Comparison of ENCODE assay signal across 8 mouse cellular contexts in the genomic region with DNA sequence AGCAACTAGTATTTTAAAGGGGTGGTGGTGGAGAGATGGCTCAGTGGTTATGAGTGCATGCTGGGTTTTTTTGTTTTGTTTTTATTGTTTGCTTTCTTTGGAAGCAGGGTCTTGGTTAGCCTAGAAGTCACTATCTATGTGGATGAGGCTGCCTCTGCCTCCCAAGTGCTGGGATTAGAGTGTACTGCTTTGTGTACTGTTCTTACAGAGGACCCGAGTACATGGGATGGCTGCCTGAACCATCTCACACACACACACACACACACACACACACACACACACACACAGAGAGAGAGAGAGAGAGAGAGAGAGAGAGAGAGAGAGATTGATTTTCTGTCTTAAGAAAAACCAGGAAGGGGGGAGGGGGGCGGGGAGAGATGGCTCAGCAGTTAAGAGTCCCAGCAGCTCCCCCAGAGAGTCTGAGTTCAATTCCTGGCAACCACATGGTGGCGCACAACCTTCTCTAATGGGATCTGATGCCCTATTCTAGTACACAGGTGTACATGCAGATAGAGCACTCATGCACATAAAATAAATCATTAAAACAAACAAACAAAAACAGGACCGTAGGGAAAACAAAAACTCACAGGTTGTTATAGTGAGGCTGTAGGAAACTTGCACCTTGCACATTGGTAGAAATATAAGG. TPM values are rescaled to one million over a fixed set of nuclear protein-coding genes. Genes with fewer than 3 reads are reported as not detected.
DNase-seq lines count a peak whose midpoint lies in the region; ATAC-seq lines count a peak whose summit lies in the region.

No protein-coding gene starts in this region.

- ATAC-seq in heart, embryonic 12.5 days (ENCODE audit: insufficient number of reproducible peaks, low FRiP score), result no peak
- ATAC-seq in limb, embryonic 11.5 days (ENCODE audit: insufficient number of reproducible peaks, low FRiP score, low TSS enrichment, low read depth), result no peak
- ATAC-seq in midbrain, embryonic 16.5 days, result peak; percentile 71; the same call in 1 of the 2 replicates

- no peak overlapping the region for H3K27ac ChIP-seq in heart, embryonic 12.5 days (ENCODE audit: poor library complexity, severe bottlenecking)
- H3K27ac ChIP-seq in hindbrain, embryonic 10.5 days, result no peak overlapping the region
- no peak overlapping the region for H3K27ac ChIP-seq in limb, embryonic 11.5 days (replicated peaks; ENCODE audit: low read depth, low read length)
- no peak overlapping the region for H3K27ac ChIP-seq in midbrain, embryonic 16.5 days (ENCODE audit: low read length)

- peaks cover 8% of the 10 kb centered on the region for H3K36me3 ChIP-seq in heart, embryonic 12.5 days
- H3K36me3 ChIP-seq in hindbrain, embryonic 10.5 days, result peaks cover 9% of the 10 kb centered on the region
- H3K36me3 ChIP-seq in limb, embryonic 11.5 days (ENCODE audit: control insufficient read depth, insufficient read depth, low read length), result peaks cover 3% of the 10 kb centered on the region; the same call in 1 of the 2 replicates
- no peaks in the 10 kb centered on the region for H3K36me3 ChIP-seq in midbrain, embryonic 16.5 days (ENCODE audit: control insufficient read depth, insufficient read depth, low read length)

- WGBS in heart, embryonic 12.5 days, result 29% methylated on average over 3 of the region's 4 CpGs
- WGBS in hindbrain, embryonic 10.5 days, result 34% methylated on average over 4 of the region's 4 CpGs
- 33% methylated on average over 4 of the region's 4 CpGs for WGBS in limb, embryonic 11.5 days
- 32% methylated on average over 4 of the region's 4 CpGs for WGBS in midbrain, embryonic 16.5 days

- no peak overlapping the region for H3K4me3 ChIP-seq in heart, embryonic 12.5 days
- H3K4me3 ChIP-seq in hindbrain, embryonic 10.5 days, result no peak overlapping the region
- H3K4me3 ChIP-seq in limb, embryonic 11.5 days (ENCODE audit: low read depth, low read length), result no peak overlapping the region
- H3K4me3 ChIP-seq in midbrain, embryonic 16.5 days (ENCODE audit: low read depth, low read length), result no peak overlapping the region

- H3K4me2 ChIP-seq in heart, embryonic 12.5 days, result no peak overlapping the region
- no peak overlapping the region for H3K4me2 ChIP-seq in limb, embryonic 11.5 days (ENCODE audit: low read depth, severe bottlenecking)
- H3K4me2 ChIP-seq in midbrain, embryonic 16.5 days (ENCODE audit: low read length), result no peak overlapping the region

- DNase-seq in heart, adult 8-10 months (ENCODE audit: low spot score), result peak; percentile 17
- peak; percentile 70 for DNase-seq in ES-CJ7 (ENCODE audit: low read depth, low spot score)
- DNase-seq in cerebellum, postnatal 10 days, result peak; percentile 66 to 73
- DNase-seq in hindbrain, embryonic 10.5 days (ENCODE audit: low spot score), result peak; percentile 23
- DNase-seq in limb, embryonic 11.5 days (ENCODE audit: low spot score), result peak; percentile 56
- DNase-seq in thymus, postnatal 14 days, result peak; percentile 83

- H3K9ac ChIP-seq in heart, embryonic 12.5 days, result no peak overlapping the region
- H3K9ac ChIP-seq in limb, embryonic 11.5 days (ENCODE audit: low read length), result no peak overlapping the region
- no peak overlapping the region for H3K9ac ChIP-seq in midbrain, embryonic 16.5 days (ENCODE audit: low read depth, low read length)

- H3K9me3 ChIP-seq in heart, embryonic 12.5 days (replicated peaks), result no peaks in the 10 kb centered on the region
- no peaks in the 10 kb centered on the region for H3K9me3 ChIP-seq in hindbrain, embryonic 10.5 days
- H3K9me3 ChIP-seq in limb, embryonic 11.5 days (ENCODE audit: control insufficient read depth, low read length), result no peaks in the 10 kb centered on the region
- H3K9me3 ChIP-seq in midbrain, embryonic 16.5 days (replicated peaks; ENCODE audit: control insufficient read depth, low read length, poor library complexity, severe bottlenecking), result no peaks in the 10 kb centered on the region

- no peaks in the 10 kb centered on the region for H3K27me3 ChIP-seq in heart, embryonic 12.5 days (replicated peaks)
- no peaks in the 10 kb centered on the region for H3K27me3 ChIP-seq in hindbrain, embryonic 10.5 days (ENCODE audit: insufficient read depth, poor library complexity, severe bottlenecking)
- no peaks in the 10 kb centered on the region for H3K27me3 ChIP-seq in limb, embryonic 11.5 days (ENCODE audit: control insufficient read depth, insufficient read depth, low read length)
- no peaks in the 10 kb centered on the region for H3K27me3 ChIP-seq in midbrain, embryonic 16.5 days (ENCODE audit: control insufficient read depth, insufficient read depth, low read depth, low read length)

- no peaks in the 10 kb centered on the region for H3K4me1 ChIP-seq in heart, embryonic 12.5 days (replicated peaks)
- no peaks in the 10 kb centered on the region for H3K4me1 ChIP-seq in hindbrain, embryonic 10.5 days (replicated peaks)
- H3K4me1 ChIP-seq in limb, embryonic 11.5 days (ENCODE audit: control insufficient read depth, insufficient read depth, low read length), result no peaks in the 10 kb centered on the region
- no peaks in the 10 kb centered on the region for H3K4me1 ChIP-seq in midbrain, embryonic 16.5 days (ENCODE audit: control insufficient read depth, insufficient read depth, low read length)

RNA-seq across cellular contexts. Expression of a gene that starts 7.6 kb away (rescaled TPM):
- 1 to 10 TPM; 4.2 to 6.0 (median 4.8) TPM for total RNA-seq in heart, adult 8-10 months (2022)
- 3.2 and 3.7 TPM in 2 replicates for polyA plus RNA-seq in heart, embryonic 12.5 days (2016; fragmentation: Nextera tagmentation; extraction: Ambion mirVana)
- polyA plus RNA-seq in hindbrain, embryonic 10.5 days (2016; fragmentation: Nextera tagmentation; extraction: Ambion mirVana), result 2.1 and 2.2 TPM in 2 replicates
- 1.1 and 2.5 TPM in 2 replicates for polyA plus RNA-seq in limb, embryonic 11.5 days (2014; fragmentation: Nextera tagmentation; extraction: Ambion mirVana)
- polyA plus RNA-seq in midbrain, embryonic 16.5 days (2015; fragmentation: Nextera tagmentation; extraction: Ambion mirVana), result 2.1 and 2.4 TPM in 2 replicates

RNA-seq across cellular contexts. Expression of a gene that starts 19.8 kb away (rescaled TPM):
- not detected for total RNA-seq in heart, adult 8-10 months (2022)
- not detected in 2 replicates for polyA plus RNA-seq in heart, embryonic 12.5 days (2016; fragmentation: Nextera tagmentation; extraction: Ambion mirVana)
- polyA plus RNA-seq in hindbrain, embryonic 10.5 days (2016; fragmentation: Nextera tagmentation; extraction: Ambion mirVana), result not detected in 2 replicates
- polyA plus RNA-seq in limb, embryonic 11.5 days (2014; fragmentation: Nextera tagmentation; extraction: Ambion mirVana), result not detected in 2 replicates
- 0.68 and 1.4 TPM in 2 replicates for polyA plus RNA-seq in midbrain, embryonic 16.5 days (2015; fragmentation: Nextera tagmentation; extraction: Ambion mirVana)

RNA-seq across cellular contexts. Expression of a gene that starts 35.2 kb away (rescaled TPM):
- total RNA-seq in heart, adult 8-10 months (2022), result 10 to 100 TPM; 70.5 to 77.7 (median 75.8) TPM
- polyA plus RNA-seq in heart, embryonic 12.5 days (2016; fragmentation: Nextera tagmentation; extraction: Ambion mirVana), result 9.8 and 10.2 TPM in 2 replicates
- 9.4 and 11.5 TPM in 2 replicates for polyA plus RNA-seq in hindbrain, embryonic 10.5 days (2016; fragmentation: Nextera tagmentation; extraction: Ambion mirVana)
- 4.9 and 6.5 TPM in 2 replicates for polyA plus RNA-seq in limb, embryonic 11.5 days (2014; fragmentation: Nextera tagmentation; extraction: Ambion mirVana)
- polyA plus RNA-seq in midbrain, embryonic 16.5 days (2015; fragmentation: Nextera tagmentation; extraction: Ambion mirVana), result 5.6 and 6.8 TPM in 2 replicates

Comparison
In these comparisons a context has a peak if more than half of its experiments do, and no peak if none do; other contexts are left out.
1. DNase-seq: peak in every context shown above with its lines; median percentile 83 in thymus, postnatal 14 days; 70 in ES-CJ7; 70 in cerebellum, postnatal 10 days; 56 in limb, embryonic 11.5 days; 23 in hindbrain, embryonic 10.5 days; 17 in heart, adult 8-10 months.